Mouse (Mus musculus) ovary, adult 10 weeks (tissue): ENCODE measurements around the gene Tmem28. TPM values are rescaled to one million over a fixed set of nuclear protein-coding genes. Genes with fewer than 3 reads are reported as not detected.

Experiments used
- polyA plus RNA-seq: library from polyadenylated mRNA; stranded (reverse); fragments of 350-450 nt; fragmentation: Illumina TruSeq; extraction: RNeasy Lipid Tissue Mini Kit (QIAGEN cat#74804); gene quantifications from one replicate; pipeline ENCODE4 v1.2.3, GENCODE M21; 2014

Gene Tmem28
- polyA plus RNA-seq, result not detected

GRCm38 (mm10) chrX:99820790-99821395 lies at the start of gene Tmem28:
Gene Tmem28, plus strand, starts transcription at chrX:99821021.

Other genes with a start within 250 kb of the Tmem28 start
- gene Eda, start 154.6 kb downstream of the Tmem28 start, polyA plus RNA-seq, result 2.9 TPM